Comparison of ENCODE assay signal across 17 mouse cellular contexts in genomic region chr2:65181736-65182135, GRCm38 (mm10). TPM values are rescaled to one million over a fixed set of nuclear protein-coding genes. Genes with fewer than 3 reads are reported as not detected.
DNase-seq lines count a peak whose midpoint lies in the region; ATAC-seq and TF ChIP-seq lines count a peak whose summit lies in the region.
"Had no signal": no experiment of that assay in that cellular context is flagged by ENCODE, and none has a peak within 500 bp of the region (broad histone marks: within the 10 kb centered on the region; RNA-seq: fewer than 3 reads in every experiment).

No protein-coding gene starts in this region.

- ATAC-seq in heart, postnatal 0 days (ENCODE audit: insufficient read depth, low read depth), result no peak
- no peak for ATAC-seq in midbrain, embryonic 14.5 days (ENCODE audit: low FRiP score, low TSS enrichment)

- WGBS in heart, postnatal 0 days, result 79% methylated on average over 8 of the region's 8 CpGs
- WGBS in midbrain, embryonic 10.5 days, result 77% methylated on average over 8 of the region's 8 CpGs
- WGBS in midbrain, embryonic 14.5 days, result 78% methylated on average over 8 of the region's 8 CpGs
- 91% methylated on average over 8 of the region's 8 CpGs for WGBS in limb, embryonic 10.5 days

- peak; percentile 74 for DNase-seq in heart, adult 11 months
- DNase-seq in heart, postnatal 14 days, result no peak
- no peak for DNase-seq in heart, postnatal 0 days (ENCODE audit: low spot score)
- DNase-seq in heart, adult 9 months (ENCODE audit: low spot score in 2 of 2), result no peak
- no peak for DNase-seq in midbrain, embryonic 10.5 days (ENCODE audit: low spot score)
- DNase-seq in midbrain, embryonic 14.5 days, result no peak
- no peak for DNase-seq in limb, embryonic 10.5 days (ENCODE audit: low spot score)
- no peak for DNase-seq in ovary, postnatal 36 days (ENCODE audit: low spot score)
- DNase-seq: cerebellum, adult 9-10 months; liver, embryonic 13.5 days; right cerebral cortex, adult 18-20 months; thymus, adult 18-20 months had no signal

- H3K4me1 ChIP-seq in heart, postnatal 0 days (ENCODE audit: control insufficient read depth, insufficient read depth), result peaks cover 11% of the 10 kb centered on the region; the same call in 1 of the 2 replicates
- peaks cover 34% of the 10 kb centered on the region for H3K4me1 ChIP-seq in midbrain, embryonic 10.5 days
- peaks cover 21% of the 10 kb centered on the region for H3K4me1 ChIP-seq in midbrain, embryonic 14.5 days (ENCODE audit: control insufficient read depth, insufficient read depth, low read length)
- H3K4me1 ChIP-seq in limb, embryonic 10.5 days, result peaks cover 11% of the 10 kb centered on the region
- H3K4me1 ChIP-seq: megakaryocyte, embryonic 14.5 days had no signal

- TF ChIP-seq CTCF in heart, postnatal 0 days (IDR thresholded peaks at IDR 0.05; ENCODE audit: low read depth), result no peak

- H3K4me3 ChIP-seq in heart, postnatal 0 days (ENCODE audit: low read depth, low read length), result no peak overlapping the region
- H3K4me3 ChIP-seq in midbrain, embryonic 10.5 days, result no peak overlapping the region
- H3K4me3 ChIP-seq in midbrain, embryonic 14.5 days (replicated peaks; ENCODE audit: low read depth, low read length), result no peak overlapping the region
- H3K4me3 ChIP-seq in limb, embryonic 10.5 days, result no peak overlapping the region
- H3K4me3 ChIP-seq: embryonic facial prominence, embryonic 13.5 days; left cerebral cortex, adult 2 months; limb, embryonic 12.5 days; liver, embryonic 13.5 days; megakaryocyte, embryonic 14.5 days had no signal

- no peak overlapping the region for H3K4me2 ChIP-seq in heart, postnatal 0 days (ENCODE audit: low read depth, low read length)
- H3K4me2 ChIP-seq in midbrain, embryonic 14.5 days (ENCODE audit: low read length), result no peak overlapping the region

- TF ChIP-seq EP300 in heart, postnatal 0 days (IDR thresholded peaks at IDR 0.05; ENCODE audit: low read depth), result no peak

- H3K27me3 ChIP-seq in heart, postnatal 0 days (ENCODE audit: control insufficient read depth, insufficient read depth, low read length), result no peaks in the 10 kb centered on the region
- no peaks in the 10 kb centered on the region for H3K27me3 ChIP-seq in midbrain, embryonic 10.5 days (ENCODE audit: low read depth, poor library complexity, severe bottlenecking)
- no peaks in the 10 kb centered on the region for H3K27me3 ChIP-seq in midbrain, embryonic 14.5 days (ENCODE audit: control insufficient read depth, insufficient read depth, low read length)
- no peaks in the 10 kb centered on the region for H3K27me3 ChIP-seq in limb, embryonic 10.5 days (ENCODE audit: low read depth, poor library complexity, severe bottlenecking)
- H3K27me3 ChIP-seq: embryonic facial prominence, embryonic 13.5 days; limb, embryonic 12.5 days; liver, embryonic 13.5 days had no signal

- no peaks in the 10 kb centered on the region for H3K9me3 ChIP-seq in heart, postnatal 0 days (replicated peaks; ENCODE audit: control insufficient read depth, low read length)
- no peaks in the 10 kb centered on the region for H3K9me3 ChIP-seq in midbrain, embryonic 10.5 days (replicated peaks)
- no peaks in the 10 kb centered on the region for H3K9me3 ChIP-seq in midbrain, embryonic 14.5 days (ENCODE audit: control insufficient read depth, low read length)
- no peaks in the 10 kb centered on the region for H3K9me3 ChIP-seq in limb, embryonic 10.5 days (replicated peaks)
- H3K9me3 ChIP-seq: embryonic facial prominence, embryonic 13.5 days; limb, embryonic 12.5 days; liver, embryonic 13.5 days had no signal

- H3K9ac ChIP-seq in heart, postnatal 0 days (replicated peaks; ENCODE audit: low read depth, low read length), result no peak overlapping the region
- no peak overlapping the region for H3K9ac ChIP-seq in midbrain, embryonic 14.5 days (replicated peaks; ENCODE audit: low read length)
- H3K9ac ChIP-seq: embryonic facial prominence, embryonic 13.5 days; limb, embryonic 12.5 days; liver, embryonic 13.5 days had no signal

- intact Hi-C loops in heart, postnatal 14 days (cut with DNase I), result no loop called here

- no peaks in the 10 kb centered on the region for H3K36me3 ChIP-seq in heart, postnatal 0 days (replicated peaks; ENCODE audit: control insufficient read depth, insufficient read depth, low read length)
- H3K36me3 ChIP-seq in midbrain, embryonic 10.5 days, result no peaks in the 10 kb centered on the region
- no peaks in the 10 kb centered on the region for H3K36me3 ChIP-seq in midbrain, embryonic 14.5 days (ENCODE audit: control insufficient read depth, insufficient read depth, low read length)
- H3K36me3 ChIP-seq in limb, embryonic 10.5 days, result no peaks in the 10 kb centered on the region
- H3K36me3 ChIP-seq: embryonic facial prominence, embryonic 13.5 days; limb, embryonic 12.5 days; liver, embryonic 13.5 days had no signal

- peak overlapping the region; percentile 61; the same call in 1 of the 2 replicates for H3K27ac ChIP-seq in heart, postnatal 0 days (ENCODE audit: low read depth)
- H3K27ac ChIP-seq in midbrain, embryonic 10.5 days (replicated peaks), result peak overlapping the region; percentile 78
- no peak overlapping the region for H3K27ac ChIP-seq in midbrain, embryonic 14.5 days (replicated peaks; ENCODE audit: low read depth, low read length)
- H3K27ac ChIP-seq in limb, embryonic 10.5 days, result peak overlapping the region; percentile 82
- H3K27ac ChIP-seq: embryonic facial prominence, embryonic 13.5 days; left cerebral cortex, adult 2 months; limb, embryonic 12.5 days; liver, embryonic 13.5 days had no signal

RNA-seq across cellular contexts. Expression of gene Cobll1, which starts 57.5 kb away (rescaled TPM):
- total RNA-seq in heart, postnatal 14 days (2021), result 10 to 100 TPM; 51.3 to 53.6 TPM
- 8.2 and 8.6 TPM in 2 replicates for total RNA-seq in heart, postnatal 0 days (2014; rRNA removed; ENCODE audit: low replicate concordance)
- polyA plus RNA-seq in heart, postnatal 0 days (2015; fragmentation: Nextera tagmentation; extraction: Ambion mirVana), result 10.2 and 11.0 TPM in 2 replicates
- polyA plus RNA-seq in midbrain, embryonic 10.5 days (2016; fragmentation: Nextera tagmentation; extraction: Ambion mirVana), result 1.7 and 1.8 TPM in 2 replicates
- 1.9 and 3.5 TPM in 2 replicates for polyA plus RNA-seq in midbrain, embryonic 14.5 days (2014; fragmentation: Nextera tagmentation; extraction: Ambion mirVana)
- polyA plus RNA-seq in limb, embryonic 10.5 days (2016; fragmentation: Nextera tagmentation; extraction: Ambion mirVana), result 3.2 and 3.9 TPM in 2 replicates
- total RNA-seq: MEL had no signal
